Mouse (Mus musculus) liver, adult 2 months (tissue): ENCODE data around the gene Lin7c.

Experiments
- CTCF ChIP-seq: fragments of 200-500 bp; IDR thresholded peaks from 2 replicates; pipeline ENCODE4 v1.5.1; 2011; ENCODE audit warnings: low read depth, low read length, control low read depth
- POLR2A ChIP-seq: fragments of 200-500 bp; IDR thresholded peaks from 2 replicates; pipeline ENCODE4 v1.6.1; 2011; ENCODE audit warnings: low read length, control low read depth; ENCODE audit not compliant: insufficient read depth; ENCODE audit errors: extremely low read depth

DNA sequence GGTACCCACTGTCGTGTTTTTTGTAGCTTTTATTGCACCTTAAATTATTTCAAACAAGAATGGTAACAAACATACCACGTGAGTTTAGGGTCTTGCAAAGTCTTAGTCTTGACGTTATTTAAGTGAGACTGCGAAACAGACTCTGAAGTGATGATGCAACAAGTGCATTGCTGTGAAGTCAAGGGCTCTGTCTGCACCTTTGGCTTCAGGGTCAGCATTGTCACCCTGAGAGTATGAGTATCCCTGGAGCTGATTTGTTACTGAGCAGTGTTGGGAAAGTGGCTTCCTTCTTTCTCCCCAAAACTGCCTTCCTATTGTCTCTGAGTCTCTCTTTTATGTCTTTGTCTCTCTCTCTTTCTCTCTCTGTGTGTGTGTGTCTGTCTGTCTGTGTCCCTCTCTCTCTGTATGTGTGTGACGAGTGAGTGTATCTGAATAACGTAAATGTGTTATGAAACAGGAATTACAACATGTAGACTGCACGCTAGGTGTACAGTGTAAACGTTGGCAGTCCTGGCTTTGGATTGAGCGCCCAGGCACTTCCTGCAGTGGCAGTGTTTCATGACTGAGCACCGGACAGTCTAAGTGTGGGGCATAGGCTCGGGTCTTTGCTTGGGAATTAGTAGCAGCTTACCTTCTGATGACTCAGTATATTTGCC lies 45.2 kb downstream of the Lin7c start:
- no peak for TF ChIP-seq CTCF
- no peak for TF ChIP-seq POLR2A
